Mouse (Mus musculus): ENCODE data around the gene Gng10.

Gene Gng10

GRCm38 (mm10) chr4:59016922-59017321 lies 18.0 kb upstream of the Gng10 start:
- DNase-seq (ENCODE audit: low spot score), result no peak

- no peak for DNase-seq (ENCODE audit: low spot score)
Observed at GRCm38 (mm10) chr4:59034325-59034917, 467 bp upstream of the Gng10 start.

- DNase-seq (ENCODE audit: low spot score), result no peak
Observed at GRCm38 (mm10) chr4:59035786-59036350, 980 bp downstream of the Gng10 start.

GRCm38 (mm10) chr4:59036490-59037127 lies 1.7 kb downstream of the Gng10 start:
- DNase-seq (ENCODE audit: low spot score), result peak; percentile 77

GRCm38 (mm10) chr4:59037525-59037924 lies 2.6 kb downstream of the Gng10 start:
- DNase-seq (ENCODE audit: low spot score), result no peak

- DNase-seq (ENCODE audit: low spot score), result no peak
Observed at GRCm38 (mm10) chr4:59040397-59041287, 5.8 kb downstream of the Gng10 start.

GRCm38 (mm10) chr4:59043074-59043473 lies 8.2 kb downstream of the Gng10 start:
- no peak for DNase-seq (ENCODE audit: low spot score)

- no peak for DNase-seq (ENCODE audit: low spot score)
Observed at GRCm38 (mm10) chr4:59043891-59044290, 9.0 kb downstream of the Gng10 start.

- no peak for DNase-seq (ENCODE audit: low spot score)
Observed at GRCm38 (mm10) chr4:59047222-59047621, 12.3 kb downstream of the Gng10 start.

GRCm38 (mm10) chr4:59051081-59051480 lies 16.2 kb downstream of the Gng10 start:
- no peak for DNase-seq (ENCODE audit: low spot score)

GRCm38 (mm10) chr4:59057929-59058328 lies 23.0 kb downstream of the Gng10 start:
- no peak for DNase-seq (ENCODE audit: low spot score)

- DNase-seq (ENCODE audit: low spot score), result no peak
Observed at GRCm38 (mm10) chr4:59062526-59062925, 27.6 kb downstream of the Gng10 start.

- DNase-seq (ENCODE audit: low spot score), result no peak
Observed at GRCm38 (mm10) chr4:59069276-59069675, 34.4 kb downstream of the Gng10 start.

- DNase-seq (ENCODE audit: low spot score), result no peak
Observed at GRCm38 (mm10) chr4:59083430-59083829, 48.5 kb downstream of the Gng10 start.

GRCm38 (mm10) chr4:59089391-59089790 lies 54.5 kb downstream of the Gng10 start:
- no peak for DNase-seq (ENCODE audit: low spot score)

Measured in urinary bladder, postnatal 14 days (tissue).